Mouse (Mus musculus) liver, embryonic 14.5 days (tissue): ENCODE measurements around the gene Pfkm. TPM values are rescaled to one million over a fixed set of nuclear protein-coding genes. Genes with fewer than 3 reads are reported as not detected.

Experiments used
- ATAC-seq: fragments of 200-750 bp; cut with Nextera tagmentation; 2 replicates; pipeline ENCODE4 v1.8.0; 2017; ENCODE audit warnings: moderate number of reproducible peaks, mild to moderate bottlenecking, moderate library complexity; ENCODE audit not compliant: insufficient read depth
- DNase-seq, 3 experiments: peaks; one replicate each; pipeline ENCODE4 v3.0.0-alpha.2; 2012 to 2013; ENCODE audit warnings: low read depth in 3 of 3, low spot score in 3 of 3
- H3K27ac ChIP-seq: fragments of 300-500 bp; sonication (generic); 2 replicates; pipeline ENCODE4 v1.5.1; 2014; ENCODE audit warnings: moderate library complexity, mild to moderate bottlenecking, control low read depth, inconsistent platforms
- H3K27me3 ChIP-seq: fragments of 300-500 bp; sonication (generic); 2 replicates; pipeline ENCODE4 v1.6.1; 2014; ENCODE audit warnings: mild to moderate bottlenecking, low read length, moderate library complexity; ENCODE audit not compliant: control insufficient read depth, insufficient read depth
- H3K36me3 ChIP-seq: fragments of 300-500 bp; sonication (generic); replicated peaks from 2 replicates; pipeline ENCODE4 v1.6.1; 2014; ENCODE audit warnings: low read depth; ENCODE audit not compliant: control insufficient read depth, insufficient read depth
- H3K4me1 ChIP-seq, 2 experiments: fragments of 200-500 bp in 1 of 2; fragments of 300-500 bp in 1 of 2; sonication (generic) in 1 of 2; replicated peaks; 2 replicates each; pipeline ENCODE4 v1.6.1; 2012 to 2014; ENCODE audit warnings: antibody characterized with exemption in 1 of 2, inconsistent platforms in 1 of 2, low read length in 1 of 2; ENCODE audit not compliant: control insufficient read depth in 2 of 2, insufficient read depth in 2 of 2
- H3K4me2 ChIP-seq: fragments of 300-500 bp; sonication (generic); 2 replicates; pipeline ENCODE4 v1.6.1; 2014; ENCODE audit warnings: low read depth, mild to moderate bottlenecking, control low read depth, moderate library complexity
- H3K4me3 ChIP-seq, 2 experiments: fragments of 200-500 bp in 1 of 2; fragments of 300-500 bp in 1 of 2; sonication (generic) in 1 of 2; 2 replicates each; pipeline ENCODE4 v1.5.1; 2012 to 2014; ENCODE audit warnings: low read depth in 2 of 2, low read length in 2 of 2, mild to moderate bottlenecking in 2 of 2, control low read depth in 1 of 2, inconsistent platforms in 1 of 2, moderate library complexity in 1 of 2; ENCODE audit not compliant: insufficient read depth in 1 of 2
- H3K9ac ChIP-seq: fragments of 300-500 bp; sonication (generic); replicated peaks from 2 replicates; pipeline ENCODE4 v1.6.1; 2014; ENCODE audit warnings: mild to moderate bottlenecking, control low read depth, moderate library complexity
- H3K9me3 ChIP-seq: fragments of 300-500 bp; sonication (generic); 2 replicates; pipeline ENCODE4 v1.6.1; 2016; ENCODE audit warnings: low read length, mixed read lengths; ENCODE audit not compliant: control insufficient read depth
- CTCF ChIP-seq: IDR thresholded peaks from 2 replicates; pipeline ENCODE4 v1.5.1; 2016; ENCODE audit warnings: antibody characterized with exemption, low read depth, control low read depth
- EP300 ChIP-seq: IDR thresholded peaks from 2 replicates; pipeline ENCODE4 v1.6.1; 2016; ENCODE audit warnings: antibody characterized with exemption, low read depth
- WGBS: fragments of 180-500 bp; shearing (Covaris S2); extraction: QIAGEN DNeasy Blood & Tissue Kit; methylation state at CpG from one replicate; pipeline ENCODE4 v1.1.7; 2014; ENCODE audit not compliant: insufficient replicate concordance; 5-methylcytosine and 5-hydroxymethylcytosine counted together
- polyA plus RNA-seq, 2 experiments: library from polyadenylated mRNA; depleted of rRNA in 1 of 2; stranded (reverse) in 1 of 2; unstranded in 1 of 2; fragments of >200 nt; fragmentation: Nextera tagmentation in 1 of 2; extraction: Ambion mirVana in 1 of 2; gene quantifications; 2 replicates each; pipeline versions ENCODE4 v1.2.1 to v1.2.3; 2012 to 2014

Pfkm gene
- polyA plus RNA-seq, 2 experiments, result 19.6 to 22.4 TPM

DNA sequence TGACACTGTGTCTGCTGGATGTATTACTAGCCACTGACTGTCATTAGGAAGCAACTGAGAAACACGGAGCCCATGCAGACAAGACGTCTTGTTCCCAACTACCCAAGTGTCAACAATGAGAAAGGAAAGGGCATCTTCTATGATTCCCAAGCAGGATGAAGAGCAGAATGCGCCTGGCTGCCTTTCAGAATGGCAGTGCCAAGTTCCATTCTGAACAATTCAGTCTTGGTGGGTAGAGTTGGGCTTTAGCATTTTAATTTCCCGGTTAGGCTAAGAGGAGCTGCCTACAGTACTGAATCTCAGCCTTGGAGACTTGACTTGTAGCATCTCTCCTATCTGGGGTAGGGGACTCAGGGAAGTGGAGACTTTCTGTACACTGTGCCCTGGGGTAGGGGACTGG lies 41.6 kb downstream of the Pfkm start:
- H3K4me3 ChIP-seq, result no peak overlapping the region
- WGBS, result 76% methylated on average over 4 of the region's 4 CpGs

DNA sequence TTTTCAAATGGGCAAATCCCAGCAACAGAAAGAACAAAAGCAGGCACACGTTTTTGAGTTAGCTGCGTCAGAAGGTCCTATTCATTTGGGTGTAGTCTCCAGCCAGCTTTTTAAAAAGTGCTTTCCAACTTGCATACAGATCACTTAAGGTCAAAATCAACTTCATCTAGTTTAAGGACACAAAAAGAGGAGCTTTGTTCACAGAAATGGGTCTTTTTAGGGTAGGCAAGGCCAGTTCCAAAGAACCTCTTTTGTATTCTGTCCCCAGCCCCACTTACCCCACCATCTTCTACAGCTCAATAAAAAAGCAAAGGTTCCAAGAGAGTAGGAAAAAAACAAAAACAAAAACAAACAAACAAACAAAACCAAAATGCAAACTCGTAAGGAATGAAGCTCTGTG lies 42.3 kb downstream of the Pfkm start:
- no peak overlapping the region for H3K4me2 ChIP-seq

More for the DNA sequence above, 41.6 kb downstream of the Pfkm start:
- no peak for ATAC-seq
- Histone ChIP-seq H3K27ac (no peak overlapping the region), H3K9ac (no peak overlapping the region), H3K9me3 (no peaks in the 10 kb centered on the region), H3K27me3 (no peaks in the 10 kb centered on the region), H3K4me2 (no peak overlapping the region), H3K4me1 (no peaks in the 10 kb centered on the region), H3K36me3 (peaks cover 20% of the 10 kb centered on the region)
- DNase-seq, result no peak
- no peak for TF ChIP-seq CTCF
- no peak for TF ChIP-seq EP300

GRCm38 (mm10) chr15:98135671-98136070 lies 43.3 kb downstream of the Pfkm start:
- Histone ChIP-seq H3K4me3 (no peak overlapping the region), H3K4me1 (no peaks in the 10 kb centered on the region), H3K27ac (no peak overlapping the region), H3K9me3 (no peaks in the 10 kb centered on the region), H3K27me3 (no peaks in the 10 kb centered on the region), H3K9ac (no peak overlapping the region), H3K4me2 (no peak overlapping the region), H3K36me3 (peaks cover 20% of the 10 kb centered on the region)
- no peak for TF ChIP-seq EP300
- TF ChIP-seq CTCF, result no peak
- WGBS, result 87% methylated on average over 13 of the region's 13 CpGs
- no peak for ATAC-seq
- DNase-seq, result no peak

More for the DNA sequence above, 42.3 kb downstream of the Pfkm start:
- TF ChIP-seq CTCF (no peak), EP300 (no peak)
- Histone ChIP-seq H3K36me3 (peaks cover 20% of the 10 kb centered on the region), H3K4me3 (no peak overlapping the region), H3K9me3 (no peaks in the 10 kb centered on the region), H3K27me3 (no peaks in the 10 kb centered on the region), H3K4me1 (no peaks in the 10 kb centered on the region), H3K27ac (no peak overlapping the region), H3K9ac (no peak overlapping the region)
- DNase-seq (no peak), ATAC-seq (no peak)
- WGBS, result 76% methylated on average over 3 of the region's 3 CpGs

GRCm38 (mm10) chr15:98136871-98137270 lies 44.5 kb downstream of the Pfkm start:
- WGBS, result 88% methylated on average over 9 of the region's 9 CpGs
- Histone ChIP-seq H3K9ac (no peak overlapping the region), H3K4me1 (no peaks in the 10 kb centered on the region), H3K27ac (no peak overlapping the region), H3K36me3 (peaks cover 16% of the 10 kb centered on the region), H3K27me3 (no peaks in the 10 kb centered on the region), H3K4me3 (no peak overlapping the region), H3K9me3 (no peaks in the 10 kb centered on the region), H3K4me2 (no peak overlapping the region)
- TF ChIP-seq CTCF, result no peak
- no peak for TF ChIP-seq EP300
- DNase-seq, result no peak
- ATAC-seq, result no peak

DNA sequence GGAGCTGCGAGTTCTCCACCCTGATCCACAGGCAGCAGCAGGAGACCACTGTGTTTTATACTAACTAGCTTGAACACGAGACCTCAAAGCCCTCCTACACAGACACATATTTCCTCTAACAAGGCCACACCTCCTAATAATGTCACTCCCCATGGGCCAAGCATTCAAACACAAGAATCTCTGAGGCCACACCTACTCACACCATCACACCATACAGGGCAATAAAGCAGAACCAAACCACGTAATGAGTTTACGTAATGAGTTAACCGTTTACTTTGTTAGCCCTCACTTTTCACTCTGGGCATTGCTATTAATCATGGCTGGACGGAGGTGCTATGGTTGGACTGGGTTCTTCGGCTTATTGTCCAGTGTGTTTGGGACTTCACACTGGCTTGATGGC lies 47.4 kb downstream of the Pfkm start:
- Histone ChIP-seq H3K4me1 (peaks cover 2 to 6% of the 10 kb centered on the region in 2 experiments), H3K9me3 (no peaks in the 10 kb centered on the region), H3K4me2 (no peak overlapping the region), H3K27ac (no peak overlapping the region), H3K9ac (no peak overlapping the region), H3K4me3 (no peak overlapping the region), H3K36me3 (peaks cover 9% of the 10 kb centered on the region), H3K27me3 (no peaks in the 10 kb centered on the region)
- ATAC-seq (no peak), DNase-seq (no peak)
- TF ChIP-seq EP300 (no peak), CTCF (no peak)
- 69% methylated on average over 7 of the region's 7 CpGs for WGBS

DNA sequence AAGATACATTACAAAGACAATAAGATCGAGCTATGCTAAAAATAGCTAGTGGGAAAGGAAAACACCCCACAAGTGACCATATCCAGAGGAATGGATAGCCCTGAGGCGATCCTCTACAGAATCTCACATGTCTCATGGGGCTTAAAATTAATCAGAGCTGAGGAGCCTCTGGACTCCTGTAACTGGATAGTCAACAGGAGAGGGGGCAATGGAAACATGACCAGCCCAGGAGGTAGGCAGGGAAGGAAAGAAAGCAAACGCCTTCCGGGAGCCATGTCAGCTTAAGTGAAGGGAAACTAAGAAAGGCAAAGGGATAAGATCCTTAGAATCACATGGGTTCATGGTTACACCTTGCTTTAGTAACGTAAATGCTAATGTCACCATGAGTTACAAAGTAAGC lies 48.4 kb downstream of the Pfkm start:
- WGBS, result 81% methylated on average over 5 of the region's 5 CpGs
- H3K4me3 ChIP-seq, result no peak overlapping the region

More for the DNA sequence above, 48.4 kb downstream of the Pfkm start:
- Histone ChIP-seq H3K9me3 (no peaks in the 10 kb centered on the region), H3K4me1 (peaks cover 2 to 6% of the 10 kb centered on the region in 2 experiments), H3K27me3 (no peaks in the 10 kb centered on the region), H3K4me2 (no peak overlapping the region), H3K9ac (no peak overlapping the region), H3K27ac (no peak overlapping the region), H3K36me3 (peaks cover 1% of the 10 kb centered on the region)
- DNase-seq (no peak), ATAC-seq (no peak)
- TF ChIP-seq EP300 (no peak), CTCF (no peak)
